Mouse (Mus musculus) small intestine, adult 10 weeks (tissue): ENCODE data around the gene Alkbh1. TPM values are rescaled to one million over a fixed set of nuclear protein-coding genes. Genes with fewer than 3 reads are reported as not detected.

Source experiments
- polyA plus RNA-seq: library from polyadenylated mRNA; stranded (reverse); fragments of 350-450 nt; fragmentation: Illumina TruSeq; extraction: RNeasy Lipid Tissue Mini Kit (QIAGEN cat#74804); gene quantifications from one replicate; pipeline ENCODE4 v1.2.3, GENCODE M21; 2014; ENCODE audit warnings: low replicate concordance

Alkbh1 gene
- polyA plus RNA-seq = 18.1 TPM

DNA sequence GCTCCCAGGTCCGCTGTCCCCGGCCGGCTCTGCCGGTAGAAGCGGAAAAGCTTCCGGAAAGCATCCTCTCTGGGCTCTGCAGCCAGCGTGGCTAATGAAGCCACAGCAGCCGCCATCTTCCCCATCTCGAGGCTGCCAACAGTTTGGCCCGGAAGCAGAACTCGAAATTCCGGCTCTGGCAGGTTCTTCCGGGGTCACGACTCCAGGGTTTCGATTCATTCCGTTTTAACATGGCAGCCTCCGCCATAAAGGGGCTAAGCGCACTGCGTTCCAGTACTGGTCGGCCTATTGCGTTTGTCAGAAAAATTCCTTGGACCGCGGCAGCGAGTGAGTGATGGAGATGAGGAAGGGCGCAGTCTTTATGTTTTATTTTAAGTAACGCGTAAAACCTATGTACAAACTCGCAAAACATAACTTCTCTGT is at the start of gene Alkbh1, which contains the start of gene Slirp:
TSS of gene Alkbh1 (minus strand) at position 318 of the 423 bp plus-strand sequence.
TSS of gene Slirp (plus strand) at position 197 of the 423 bp plus-strand sequence.

DNA sequence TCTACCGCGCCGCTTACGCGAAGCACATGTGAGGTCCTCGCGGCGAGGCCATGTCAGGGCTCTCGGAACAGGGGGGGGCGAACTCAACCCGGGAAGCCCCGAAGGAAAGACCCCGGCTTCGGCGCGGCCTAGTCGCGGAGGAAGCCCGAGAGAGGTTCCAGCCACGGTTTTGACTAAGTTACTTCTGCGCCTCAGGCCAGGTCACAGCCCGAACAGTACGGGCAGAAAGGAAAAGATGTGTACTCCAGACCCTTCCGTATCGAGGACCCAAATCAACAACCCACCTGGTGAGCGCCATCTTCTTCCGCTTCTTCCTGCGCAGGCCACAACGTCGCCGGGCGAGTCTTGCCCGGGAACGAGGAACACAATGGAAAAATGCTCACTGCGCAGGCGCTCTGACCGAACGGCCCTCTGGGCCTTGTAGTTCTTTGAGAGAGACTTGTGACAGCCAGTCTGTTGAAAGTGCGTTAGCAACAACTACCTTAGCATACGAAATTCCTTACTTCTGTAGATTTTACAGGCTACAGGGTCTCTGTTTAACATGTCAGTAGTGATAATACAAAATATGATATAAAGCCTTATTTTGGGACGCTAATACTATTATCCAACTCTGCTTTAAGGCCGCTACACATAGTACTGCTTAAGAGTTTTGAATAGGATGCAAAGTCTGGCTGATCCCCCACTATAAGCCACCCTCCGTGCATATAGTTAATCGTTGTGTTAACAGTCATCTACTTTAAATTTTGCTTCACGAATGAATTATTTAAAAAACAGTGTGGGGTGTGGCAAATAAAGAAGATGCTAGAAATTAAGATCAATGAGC is 28.4 kb upstream of the Alkbh1 start, which contains the start of gene Snw1:
TSS of gene Snw1 (minus strand) at position 311 of the 823 bp plus-strand sequence.

DNA sequence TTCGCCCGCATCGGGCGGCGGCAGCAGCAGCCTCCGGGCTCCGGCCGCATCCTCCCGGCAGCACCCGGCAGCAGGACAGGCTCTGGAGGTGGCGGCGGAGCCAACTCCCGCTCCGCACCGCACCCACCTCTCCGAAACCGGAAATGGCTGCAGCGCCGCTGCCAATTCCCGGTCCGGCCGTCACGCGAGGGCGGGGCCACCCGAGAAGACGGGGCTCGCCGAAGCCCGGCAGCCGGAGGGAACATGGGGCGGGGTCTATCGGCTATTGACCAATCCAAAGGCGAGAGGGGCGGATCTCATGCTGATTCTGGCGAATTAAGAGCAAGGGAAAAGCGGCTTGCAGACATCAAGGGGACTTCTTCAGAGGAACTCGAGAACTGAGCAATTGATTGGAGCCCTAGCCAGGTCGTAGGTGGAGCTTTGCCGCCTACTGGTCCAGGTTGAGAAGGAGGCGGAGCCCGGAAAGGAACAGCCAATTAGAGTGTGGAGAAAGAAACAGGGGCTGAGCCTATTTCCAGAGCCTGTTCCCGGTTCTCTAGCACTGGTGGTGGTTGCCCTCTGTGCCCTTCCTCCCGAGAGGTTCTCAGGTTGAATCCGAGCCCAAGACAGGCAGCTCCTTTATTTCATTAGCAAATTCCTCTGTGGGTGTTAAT is 55.6 kb downstream of the Alkbh1 start, which contains the start of gene Sptlc2:
TSS of gene Sptlc2 (minus strand) at position 234 of the 653 bp plus-strand sequence.

Other genes starting within 250 kb of the Alkbh1 start
- not detected for gene Samd15, start 244.3 kb downstream of the Alkbh1 start, polyA plus RNA-seq
- gene Tmed8, start 243.6 kb downstream of the Alkbh1 start, polyA plus RNA-seq = 5.0 TPM
- gene Noxred1, start 205.3 kb downstream of the Alkbh1 start, polyA plus RNA-seq = 1.2 TPM
- gene Vipas39, start 177.8 kb downstream of the Alkbh1 start, polyA plus RNA-seq = 17.3 TPM
- 57.7 TPM for gene Ahsa1, start 177.5 kb downstream of the Alkbh1 start, polyA plus RNA-seq
- gene Ism2, start 144.3 kb downstream of the Alkbh1 start, polyA plus RNA-seq = not detected
- gene Sptlc2, start 55.7 kb downstream of the Alkbh1 start, polyA plus RNA-seq = 289 TPM
- 136 TPM for gene Slirp, start 121 bp downstream of the Alkbh1 start, polyA plus RNA-seq
- 59.3 TPM for gene Snw1, start 28.3 kb upstream of the Alkbh1 start, polyA plus RNA-seq
- not detected for gene Gm5788, start 50.7 kb upstream of the Alkbh1 start, polyA plus RNA-seq
- not detected for gene Gm8300, start 70.3 kb upstream of the Alkbh1 start, polyA plus RNA-seq
- gene Oog1, start 158.7 kb upstream of the Alkbh1 start, polyA plus RNA-seq = not detected
- gene Gm4027, start 174.9 kb upstream of the Alkbh1 start, polyA plus RNA-seq = not detected
- not detected for gene Gm16381, start 200.6 kb upstream of the Alkbh1 start, polyA plus RNA-seq